Mouse (Mus musculus): Measurements from ENCODE around the gene Rps19. TPM values are rescaled to one million over a fixed set of nuclear protein-coding genes. Genes with fewer than 3 reads are reported as not detected.
"Not testable (repeated sequence)": the region's sequence is repeated elsewhere in the genome, so short reads cannot be mapped to it uniquely, and the experiment has no call there.

The Rps19 gene
- polyA plus RNA-seq, 1 experiment from 2014 or later: 1,656 TPM

DNA sequence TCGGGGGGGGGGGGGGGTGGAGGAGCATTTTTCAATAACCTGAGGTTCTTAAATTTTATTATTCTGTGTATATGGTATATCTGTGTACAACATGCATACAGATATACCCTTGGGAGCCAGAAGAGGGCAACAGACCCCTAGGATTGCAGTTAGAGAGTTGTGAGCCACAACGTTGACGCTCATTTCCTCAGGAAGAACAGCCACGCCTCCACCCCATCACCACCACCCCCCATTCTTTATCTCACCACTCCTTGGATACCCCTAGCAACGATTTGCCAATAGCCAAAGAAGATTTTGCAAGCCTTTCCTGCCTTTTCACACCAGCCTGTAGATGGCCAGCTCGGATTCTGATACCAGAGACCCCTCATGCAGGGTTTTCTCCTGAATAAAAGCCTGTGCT, 38.5 kb upstream of the Rps19 start:
- no peak overlapping the region for H3K4me2 ChIP-seq (ENCODE audit: low read length)
- H3K36me3 ChIP-seq (ENCODE audit: control insufficient read depth, insufficient read depth, low read length): no peaks in the 10 kb centered on the region
- H3K9ac ChIP-seq (ENCODE audit: low read length): no peak overlapping the region
- no peak for ATAC-seq (ENCODE audit: insufficient number of reproducible peaks, insufficient read depth, low FRiP score, low read depth)
- 3% methylated on average over 6 of the region's 6 CpGs for WGBS
- H3K4me1 ChIP-seq (ENCODE audit: control insufficient read depth in 2 of 2, insufficient read depth in 2 of 2, low read length in 2 of 2): no peaks in the 10 kb centered on the region
- H3K4me3 ChIP-seq (ENCODE audit: control insufficient read depth in 1 of 2, insufficient read depth in 1 of 2, low read depth in 1 of 2, low read length in 2 of 2): no peak overlapping the region
- H3K27me3 ChIP-seq (ENCODE audit: control insufficient read depth, insufficient read depth, low read length): no peaks in the 10 kb centered on the region
- no peaks in the 10 kb centered on the region for H3K9me3 ChIP-seq (ENCODE audit: control insufficient read depth, low read length)
- no peak overlapping the region for H3K27ac ChIP-seq (replicated peaks in 1 of 2; ENCODE audit: control insufficient read depth in 1 of 2, insufficient read depth in 1 of 2, low read depth in 2 of 2, low read length in 2 of 2)

DNA sequence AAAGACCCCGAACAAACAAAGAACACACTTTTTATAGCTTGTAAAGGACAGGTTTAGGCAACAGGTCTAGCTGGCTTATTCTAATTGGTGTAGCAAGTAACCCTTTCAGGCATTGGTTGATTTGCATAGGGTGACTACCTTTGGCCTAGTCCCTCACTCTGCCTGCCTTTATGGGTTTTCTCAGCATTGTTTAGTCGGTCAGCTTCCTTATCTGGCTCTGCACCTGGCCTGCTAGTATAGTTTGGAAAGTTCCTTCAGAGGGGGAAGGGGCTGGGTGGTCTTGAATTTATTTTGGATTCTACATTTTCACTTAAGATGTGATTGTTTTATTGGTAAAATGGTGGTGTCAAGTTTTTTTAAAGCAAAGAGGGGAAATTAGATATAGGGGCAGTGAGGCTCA, 37.6 kb upstream of the Rps19 start:
- 45% methylated on average over 2 of the region's 2 CpGs for WGBS

GRCm38 (mm10) chr7:24850162-24850561, 34.0 kb upstream of the Rps19 start:
- Histone ChIP-seq H3K27ac (replicated peaks in 1 of 2; ENCODE audit: control insufficient read depth in 1 of 2, insufficient read depth in 1 of 2, low read depth in 2 of 2, low read length in 2 of 2) (0 out of 4 replicates have a peak overlapping the region, but pooled peaks of 1 of the 2 experiments have one; percentile 45), H3K4me3 (ENCODE audit: control insufficient read depth in 1 of 2, insufficient read depth in 1 of 2, low read depth in 1 of 2, low read length in 2 of 2) (no peak overlapping the region), H3K9ac (ENCODE audit: low read length) (no peak overlapping the region), H3K9me3 (ENCODE audit: control insufficient read depth, low read length) (no peaks in the 10 kb centered on the region), H3K4me1 (ENCODE audit: control insufficient read depth in 2 of 2, insufficient read depth in 2 of 2, low read length in 2 of 2) (no peaks in the 10 kb centered on the region; a peak in 1 of 4 replicates), H3K36me3 (ENCODE audit: control insufficient read depth, insufficient read depth, low read length) (no peaks in the 10 kb centered on the region), H3K4me2 (ENCODE audit: low read length) (no peak overlapping the region), H3K27me3 (ENCODE audit: control insufficient read depth, insufficient read depth, low read length) (no peaks in the 10 kb centered on the region)
- no peak for ATAC-seq (ENCODE audit: insufficient number of reproducible peaks, insufficient read depth, low FRiP score, low read depth)
- WGBS: 10% methylated on average over 5 of the region's 5 CpGs

More for the DNA sequence above, 37.6 kb upstream of the Rps19 start:
- not testable (repeated sequence) for H3K4me2 ChIP-seq (ENCODE audit: low read length); H3K4me1 ChIP-seq (ENCODE audit: control insufficient read depth in 2 of 2, insufficient read depth in 2 of 2, low read length in 2 of 2); H3K27me3 ChIP-seq (ENCODE audit: control insufficient read depth, insufficient read depth, low read length); H3K4me3 ChIP-seq (ENCODE audit: control insufficient read depth in 1 of 2, insufficient read depth in 1 of 2, low read depth in 1 of 2, low read length in 2 of 2); H3K36me3 ChIP-seq (ENCODE audit: control insufficient read depth, insufficient read depth, low read length); H3K27ac ChIP-seq (replicated peaks in 1 of 2; ENCODE audit: control insufficient read depth in 1 of 2, insufficient read depth in 1 of 2, low read depth in 2 of 2, low read length in 2 of 2); ATAC-seq (ENCODE audit: insufficient number of reproducible peaks, insufficient read depth, low FRiP score, low read depth); H3K9me3 ChIP-seq (ENCODE audit: control insufficient read depth, low read length); H3K9ac ChIP-seq (ENCODE audit: low read length)

DNA sequence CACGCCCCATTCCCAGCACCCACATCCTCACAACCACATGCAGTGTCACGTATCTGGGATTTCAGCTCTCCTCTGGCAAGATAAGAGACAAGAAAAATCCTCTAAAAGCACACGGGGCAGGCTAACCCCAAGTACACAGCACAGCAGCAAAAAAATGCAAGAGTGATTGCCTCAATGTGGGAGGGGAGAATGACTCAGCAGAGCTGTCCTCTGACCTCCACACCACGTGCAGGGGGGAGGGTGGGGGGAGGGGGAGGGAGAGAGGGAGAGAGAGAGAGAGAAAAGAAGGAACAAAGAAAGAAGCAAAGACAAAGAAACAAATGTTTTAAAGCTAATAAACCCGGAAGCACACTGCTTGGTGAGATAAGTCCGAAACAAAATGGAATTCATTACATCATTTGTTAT, 33.3 kb upstream of the Rps19 start:
- Histone ChIP-seq H3K27me3 (ENCODE audit: control insufficient read depth, insufficient read depth, low read length) (no peaks in the 10 kb centered on the region), H3K9me3 (ENCODE audit: control insufficient read depth, low read length) (no peaks in the 10 kb centered on the region), H3K4me1 (ENCODE audit: control insufficient read depth in 2 of 2, insufficient read depth in 2 of 2, low read length in 2 of 2) (no peaks in the 10 kb centered on the region; a peak in 1 of 4 replicates), H3K9ac (ENCODE audit: low read length) (no peak overlapping the region), H3K4me3 (ENCODE audit: control insufficient read depth in 1 of 2, insufficient read depth in 1 of 2, low read depth in 1 of 2, low read length in 2 of 2) (no peak overlapping the region), H3K36me3 (ENCODE audit: control insufficient read depth, insufficient read depth, low read length) (no peaks in the 10 kb centered on the region), H3K27ac (replicated peaks in 1 of 2; ENCODE audit: control insufficient read depth in 1 of 2, insufficient read depth in 1 of 2, low read depth in 2 of 2, low read length in 2 of 2) (no peak overlapping the region), H3K4me2 (ENCODE audit: low read length) (no peak overlapping the region)
- 29% methylated on average over 6 of the region's 6 CpGs for WGBS
- 0 out of 2 replicates have a peak, but pooled peaks have one; percentile 26 for ATAC-seq (ENCODE audit: insufficient number of reproducible peaks, insufficient read depth, low FRiP score, low read depth)

- Histone ChIP-seq H3K36me3 (ENCODE audit: control insufficient read depth, insufficient read depth, low read length) (no peaks in the 10 kb centered on the region), H3K9ac (ENCODE audit: low read length) (no peak overlapping the region), H3K4me3 (ENCODE audit: control insufficient read depth in 1 of 2, insufficient read depth in 1 of 2, low read depth in 1 of 2, low read length in 2 of 2) (no peak overlapping the region), H3K27me3 (ENCODE audit: control insufficient read depth, insufficient read depth, low read length) (no peaks in the 10 kb centered on the region), H3K9me3 (ENCODE audit: control insufficient read depth, low read length) (no peaks in the 10 kb centered on the region), H3K4me2 (ENCODE audit: low read length) (no peak overlapping the region), H3K4me1 (ENCODE audit: control insufficient read depth in 2 of 2, insufficient read depth in 2 of 2, low read length in 2 of 2) (no peaks in the 10 kb centered on the region; a peak in 1 of 4 replicates), H3K27ac (replicated peaks in 1 of 2; ENCODE audit: control insufficient read depth in 1 of 2, insufficient read depth in 1 of 2, low read depth in 2 of 2, low read length in 2 of 2) (no peak overlapping the region)
- ATAC-seq (ENCODE audit: insufficient number of reproducible peaks, insufficient read depth, low FRiP score, low read depth): no peak
- WGBS: 82% methylated on average over 5 of the region's 5 CpGs
These were observed 32.4 kb upstream of the Rps19 start for GRCm38 (mm10) chr7:24851596-24852325.

GRCm38 (mm10) chr7:24852557-24853232, 31.5 kb upstream of the Rps19 start:
- Histone ChIP-seq H3K27me3 (ENCODE audit: control insufficient read depth, insufficient read depth, low read length) (no peaks in the 10 kb centered on the region), H3K9ac (ENCODE audit: low read length) (no peak overlapping the region), H3K4me1 (ENCODE audit: control insufficient read depth in 2 of 2, insufficient read depth in 2 of 2, low read length in 2 of 2) (no peaks in the 10 kb centered on the region; a peak in 1 of 4 replicates), H3K4me2 (ENCODE audit: low read length) (no peak overlapping the region), H3K36me3 (ENCODE audit: control insufficient read depth, insufficient read depth, low read length) (no peaks in the 10 kb centered on the region), H3K27ac (replicated peaks in 1 of 2; ENCODE audit: control insufficient read depth in 1 of 2, insufficient read depth in 1 of 2, low read depth in 2 of 2, low read length in 2 of 2) (peak overlapping the region in 1 of 2 experiments; percentile 37; a peak in 1 of 4 replicates), H3K4me3 (ENCODE audit: control insufficient read depth in 1 of 2, insufficient read depth in 1 of 2, low read depth in 1 of 2, low read length in 2 of 2) (no peak overlapping the region), H3K9me3 (ENCODE audit: control insufficient read depth, low read length) (no peaks in the 10 kb centered on the region)
- no peak for ATAC-seq (ENCODE audit: insufficient number of reproducible peaks, insufficient read depth, low FRiP score, low read depth)
- WGBS: 64% methylated on average over 8 of the region's 8 CpGs

- Histone ChIP-seq H3K27ac (replicated peaks in 1 of 2; ENCODE audit: control insufficient read depth in 1 of 2, insufficient read depth in 1 of 2, low read depth in 2 of 2, low read length in 2 of 2) (no peak overlapping the region), H3K4me2 (ENCODE audit: low read length) (no peak overlapping the region)
- no peak for ATAC-seq (ENCODE audit: insufficient number of reproducible peaks, insufficient read depth, low FRiP score, low read depth)
These were observed 31.0 kb upstream of the Rps19 start for GRCm38 (mm10) chr7:24853233-24853563.

More at GRCm38 (mm10) chr7:24853233-24853563, 31.0 kb upstream of the Rps19 start:
- Histone ChIP-seq H3K9ac (ENCODE audit: low read length) (no peak overlapping the region), H3K27me3 (ENCODE audit: control insufficient read depth, insufficient read depth, low read length) (no peaks in the 10 kb centered on the region), H3K36me3 (ENCODE audit: control insufficient read depth, insufficient read depth, low read length) (no peaks in the 10 kb centered on the region), H3K9me3 (ENCODE audit: control insufficient read depth, low read length) (no peaks in the 10 kb centered on the region), H3K4me1 (ENCODE audit: control insufficient read depth in 2 of 2, insufficient read depth in 2 of 2, low read length in 2 of 2) (no peaks in the 10 kb centered on the region; a peak in 1 of 4 replicates), H3K4me3 (ENCODE audit: control insufficient read depth in 1 of 2, insufficient read depth in 1 of 2, low read depth in 1 of 2, low read length in 2 of 2) (no peak overlapping the region)

All from heart, embryonic 14.5 days (tissue).